Mouse (Mus musculus) heart, adult 8-10 months (tissue): ENCODE data around the gene Tnrc6a. TPM values are rescaled to one million over a fixed set of nuclear protein-coding genes. Genes with fewer than 3 reads are reported as not detected.

Source experiments
- DNase-seq: peaks from one replicate; pipeline ENCODE4 v3.0.0; 2022; ENCODE audit warnings: low spot score
- total RNA-seq, 4 experiments: library from RNA; stranded (reverse); gene quantifications; 2 replicates each; pipeline ENCODE4 v1.2.4; 2022

Gene Tnrc6a
- total RNA-seq, 4 experiments from 2014 or later = 27.3 to 36.6 (median 30.5) TPM

DNA sequence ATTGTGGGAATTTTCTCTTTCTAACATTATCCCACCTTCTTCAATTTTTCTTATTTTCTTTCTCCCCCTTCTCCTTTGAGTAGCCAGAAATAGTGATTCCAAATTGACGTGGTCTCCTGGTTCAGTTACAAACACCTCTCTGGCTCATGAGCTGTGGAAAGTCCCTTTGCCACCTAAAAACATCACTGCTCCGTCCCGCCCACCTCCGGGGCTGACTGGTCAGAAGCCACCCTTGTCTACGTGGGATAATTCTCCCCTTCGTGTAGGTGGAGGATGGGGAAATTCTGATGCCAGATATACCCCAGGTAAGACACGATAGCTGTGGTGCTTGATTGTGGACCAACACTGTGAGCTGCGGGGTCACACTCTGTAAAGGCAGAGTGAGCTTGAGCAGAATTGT lies 66.1 kb downstream of the Tnrc6a start:
- DNase-seq = no peak

DNA sequence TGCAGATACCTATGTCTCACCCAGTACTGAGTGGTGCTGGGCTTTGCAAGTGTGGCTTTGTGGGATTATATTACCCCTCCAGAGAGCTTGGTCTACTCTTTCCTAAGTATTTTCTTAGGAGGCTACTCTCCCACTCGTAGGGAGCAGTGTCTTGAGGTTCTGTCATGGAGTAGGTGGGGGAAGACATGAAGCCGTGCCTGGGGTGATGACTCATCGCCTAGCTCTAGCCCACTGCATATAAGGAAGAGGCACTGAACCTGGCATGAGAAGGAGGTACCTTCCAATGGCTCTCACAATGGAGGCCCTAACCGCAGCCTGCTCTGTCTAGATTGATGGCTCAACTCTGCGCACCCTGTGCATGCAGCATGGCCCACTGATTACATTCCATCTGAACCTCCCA lies 68.0 kb downstream of the Tnrc6a start:
- DNase-seq = no peak

DNA sequence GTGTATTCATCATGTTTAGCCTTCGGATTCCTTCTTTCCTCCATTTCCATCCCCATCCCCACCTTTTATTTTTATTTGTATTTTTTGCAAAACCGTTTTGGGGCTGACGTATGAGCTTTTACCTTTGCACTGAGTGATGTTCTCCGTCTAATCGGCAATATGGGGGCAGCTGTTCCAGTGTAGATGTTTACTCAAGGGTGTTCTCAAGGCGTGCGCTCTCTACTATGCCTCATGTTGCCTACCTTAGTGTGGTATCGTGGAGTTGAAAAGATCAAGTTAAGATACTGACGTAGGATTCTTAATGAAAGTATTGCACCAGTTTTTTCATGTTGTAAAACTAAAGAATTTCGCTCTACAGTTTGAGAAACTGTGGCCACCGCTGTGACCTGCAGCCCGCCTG lies 69.5 kb downstream of the Tnrc6a start:
- DNase-seq = no peak

DNA sequence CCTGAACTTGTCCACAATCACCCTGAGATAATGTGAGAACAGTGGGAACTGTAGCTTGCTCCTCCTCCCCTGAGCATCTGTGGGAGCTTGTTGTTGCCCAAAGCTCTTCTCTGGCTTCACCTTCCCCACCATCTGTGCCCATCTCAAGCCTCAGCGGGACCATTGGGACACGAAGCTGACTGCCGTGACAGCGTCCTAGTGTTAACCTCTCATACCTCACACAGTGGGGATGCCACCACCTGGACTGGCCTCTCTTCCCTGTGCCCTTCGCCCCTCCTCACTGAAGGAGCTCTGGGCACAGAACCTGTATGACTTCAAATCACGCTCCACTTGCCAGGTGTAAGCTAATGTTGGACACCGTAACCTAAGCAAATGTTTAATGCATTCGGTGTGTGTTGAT lies 71.0 kb downstream of the Tnrc6a start:
- no peak for DNase-seq

GRCm38 (mm10) chr7:123196432-123196831 lies 72.7 kb downstream of the Tnrc6a start:
- no peak for DNase-seq

- DNase-seq = no peak
Observed at GRCm38 (mm10) chr7:123198695-123199094, 75.0 kb downstream of the Tnrc6a start.

DNA sequence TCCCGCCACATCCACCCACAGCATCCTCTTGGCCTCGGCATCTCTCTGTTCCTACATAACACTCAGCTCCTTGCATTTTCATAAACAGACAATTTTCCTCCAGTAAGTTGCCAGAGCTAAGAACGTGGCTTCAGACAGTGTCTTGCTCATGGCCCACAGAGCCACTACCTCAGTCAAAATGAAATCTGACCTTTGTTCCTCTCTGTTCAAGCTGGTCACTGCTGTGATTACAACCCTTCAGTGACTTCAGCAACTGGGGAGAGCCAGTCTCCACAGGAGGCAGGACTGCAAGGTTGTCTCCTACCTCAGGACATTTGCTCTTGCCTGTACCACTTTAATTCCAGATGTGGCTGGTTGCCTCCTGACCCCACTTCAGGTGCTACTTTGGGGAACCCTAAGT lies 75.5 kb downstream of the Tnrc6a start:
- no peak for DNase-seq

DNA sequence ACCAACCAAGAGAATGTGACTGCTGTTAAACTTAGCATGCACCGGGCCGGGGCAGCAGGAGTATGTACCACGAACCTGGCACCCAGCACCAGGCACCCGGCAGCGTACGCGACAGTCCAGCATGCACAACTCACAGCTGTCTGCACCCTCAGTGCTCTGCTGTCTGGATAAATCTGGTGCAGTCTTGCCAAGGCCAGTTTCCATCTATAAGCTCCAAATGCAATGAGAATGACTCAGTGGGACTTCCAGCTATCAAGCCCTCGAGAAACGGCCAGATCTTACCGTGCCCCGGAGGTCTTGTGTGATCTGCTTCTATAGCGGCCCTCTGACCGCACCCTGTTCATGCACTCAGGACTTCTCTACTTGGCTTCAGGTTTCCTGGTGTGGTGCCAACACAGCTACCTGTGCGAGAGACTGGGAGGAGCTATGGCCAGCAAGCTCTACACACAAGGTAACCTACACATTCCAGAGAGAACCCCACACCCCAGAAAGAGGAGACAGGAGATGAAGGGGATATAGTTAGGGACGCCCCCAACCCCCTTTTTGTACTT lies 76.0 kb downstream of the Tnrc6a start:
- no peak for DNase-seq

GRCm38 (mm10) chr7:123200722-123201121 lies 77.0 kb downstream of the Tnrc6a start:
- no peak for DNase-seq

GRCm38 (mm10) chr7:123205261-123205660 lies 81.6 kb downstream of the Tnrc6a start:
- DNase-seq = peak; percentile 14

DNA sequence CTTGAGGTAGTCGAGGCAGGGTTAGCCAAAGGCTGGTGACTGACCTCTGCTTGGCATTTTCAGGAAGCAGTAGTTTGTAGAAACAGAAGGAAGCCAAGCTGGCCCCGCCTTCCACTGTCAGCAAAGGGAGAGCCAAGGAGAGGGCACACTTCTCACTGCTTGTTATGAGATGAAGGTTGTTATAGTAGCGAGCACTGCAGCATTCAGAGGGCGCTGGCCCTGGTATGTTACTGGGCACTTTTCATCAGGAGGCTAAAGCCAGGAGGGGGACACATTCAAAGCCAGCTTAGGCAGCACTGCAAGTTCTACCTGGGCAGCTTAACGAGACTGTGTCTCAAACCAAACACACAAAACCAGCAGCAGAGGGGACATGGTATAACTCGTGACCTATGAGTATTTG lies 83.9 kb downstream of the Tnrc6a start:
- DNase-seq = no peak

GRCm38 (mm10) chr7:123209864-123210263 lies 86.2 kb downstream of the Tnrc6a start:
- no peak for DNase-seq

GRCm38 (mm10) chr7:123211461-123211860 lies 87.8 kb downstream of the Tnrc6a start:
- DNase-seq = no peak

GRCm38 (mm10) chr7:123212316-123212715 lies 88.6 kb downstream of the Tnrc6a start:
- DNase-seq = no peak

- no peak for DNase-seq
Observed at GRCm38 (mm10) chr7:123214365-123215075, 90.8 kb downstream of the Tnrc6a start, which contains the start of gene Slc5a11. TSS of gene Slc5a11 (plus strand) at chr7:123214780.

GRCm38 (mm10) chr7:123215138-123215537 lies 91.5 kb downstream of the Tnrc6a start:
- no peak for DNase-seq

- no peak for DNase-seq
Observed at GRCm38 (mm10) chr7:123217448-123218354, 94.0 kb downstream of the Tnrc6a start.

DNA sequence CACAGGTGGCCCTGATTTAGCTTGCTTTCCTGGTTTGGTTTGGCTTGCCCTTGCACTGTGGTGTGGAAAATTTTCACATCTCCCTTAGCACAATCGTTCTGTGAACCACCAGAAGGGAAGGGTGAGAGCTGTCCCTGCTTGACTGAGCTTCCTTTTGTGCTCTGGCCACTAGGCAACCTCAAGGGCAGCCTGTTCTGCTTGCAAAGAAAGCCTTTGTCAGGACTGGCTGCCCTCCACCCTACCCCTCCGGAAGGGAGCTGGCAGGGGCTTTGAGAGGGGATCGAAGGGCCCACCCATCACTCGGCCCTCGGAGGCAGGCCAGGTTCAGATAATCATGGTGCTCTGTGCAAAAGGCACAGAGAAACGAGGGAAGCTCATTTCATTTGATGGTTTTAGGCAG lies 94.9 kb downstream of the Tnrc6a start:
- no peak for DNase-seq

DNA sequence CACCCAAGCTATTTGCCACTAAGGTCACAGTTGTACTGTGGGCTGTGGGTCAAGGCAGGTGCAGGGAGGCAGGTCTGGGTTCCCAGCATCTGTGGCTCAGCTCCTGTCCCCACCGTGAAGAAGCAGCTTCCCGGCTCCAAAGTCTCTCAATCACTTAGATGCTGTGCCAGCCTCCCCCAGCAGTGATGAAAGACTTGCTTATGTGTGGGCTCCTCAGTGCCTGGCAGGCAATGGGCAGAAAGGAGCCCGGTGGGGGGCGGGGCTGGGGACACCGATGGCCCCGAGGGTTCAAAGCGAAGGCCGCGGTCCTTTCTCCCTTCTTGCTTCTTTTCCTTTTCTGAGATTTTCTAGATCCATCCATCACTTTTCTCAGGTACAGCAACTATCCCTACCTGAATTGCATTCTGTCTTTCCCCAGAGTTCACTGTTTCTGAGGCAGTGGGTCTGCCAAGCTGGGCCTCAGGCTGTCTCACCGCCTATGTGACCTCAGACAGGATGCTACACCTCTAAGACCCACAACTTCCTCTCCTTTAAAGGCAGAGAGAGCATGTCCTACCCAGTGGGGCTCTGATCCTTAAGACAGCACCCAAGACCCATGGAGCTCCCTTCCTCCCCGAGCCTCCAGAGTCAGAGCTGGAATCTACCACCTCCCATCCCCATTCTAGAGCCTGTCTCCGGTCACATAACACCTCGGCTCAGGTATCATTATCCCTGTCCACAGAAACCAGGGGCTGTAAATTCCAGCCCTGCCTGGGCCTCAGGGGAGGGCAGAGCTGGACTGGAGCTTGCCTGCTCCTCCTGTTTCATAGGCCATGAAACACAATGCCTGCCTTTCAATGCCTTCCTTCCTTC lies 96.3 kb downstream of the Tnrc6a start:
- DNase-seq = no peak

DNA sequence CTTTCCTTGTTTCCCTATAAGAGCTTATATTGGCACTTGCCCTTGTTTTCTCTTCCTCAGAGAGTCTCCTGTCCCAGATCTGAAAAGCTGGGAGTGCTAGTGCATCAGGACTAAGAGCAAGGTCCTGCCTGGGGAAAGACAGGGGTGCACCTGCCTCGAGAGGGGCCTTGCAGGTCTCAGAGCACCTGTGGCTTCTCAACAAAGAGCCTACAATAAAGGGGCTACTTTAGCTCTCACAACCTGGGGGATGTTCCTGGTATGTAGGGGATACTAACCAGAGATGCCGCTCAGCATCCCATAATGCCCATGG lies 96.9 kb downstream of the Tnrc6a start:
- DNase-seq = no peak

GRCm38 (mm10) chr7:123224076-123224475 lies 100.4 kb downstream of the Tnrc6a start:
- DNase-seq = no peak

- DNase-seq = no peak
Observed at GRCm38 (mm10) chr7:123225159-123225558, 101.5 kb downstream of the Tnrc6a start.
